Mouse (Mus musculus): ENCODE measurements around the gene Selenom. TPM values are rescaled to one million over a fixed set of nuclear protein-coding genes. Genes with fewer than 3 reads are reported as not detected.

Selenom gene
- total and polyA plus RNA-seq, 3 experiments = 4.1 to 33.0 (median 7.1) TPM

DNA sequence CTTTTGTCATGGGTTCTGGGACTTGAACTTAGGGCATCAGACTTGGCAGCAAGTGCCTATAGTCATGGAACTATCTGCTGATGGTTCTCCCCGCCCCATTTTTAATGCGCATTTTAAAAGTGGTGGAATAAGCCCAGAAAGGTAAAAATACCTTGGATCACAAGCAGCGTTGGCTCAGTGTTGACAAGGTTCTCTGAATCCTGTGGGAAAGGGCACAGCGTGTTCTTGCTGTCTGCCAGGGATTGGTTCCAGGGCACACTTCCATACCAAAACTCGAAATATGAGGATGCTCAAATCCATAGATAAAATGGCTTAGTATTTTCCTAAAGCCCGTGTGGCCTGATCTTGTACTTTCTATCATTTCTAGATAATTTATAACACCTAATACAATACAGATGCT is 1.2 kb upstream of the Selenom start:
- Histone ChIP-seq H3K9me3 (replicated peaks; ENCODE audit: low read length) (no peaks in the 10 kb centered on the region), H3K9ac (ENCODE audit: insufficient read depth, low read depth) (no peak overlapping the region), H3K27me3 (replicated peaks) (peaks cover 18% of the 10 kb centered on the region), H3K36me3 (replicated peaks in 1 of 2; ENCODE audit: control insufficient read depth in 1 of 2, insufficient read depth in 1 of 2, low read length in 1 of 2) (no peaks in the 10 kb centered on the region), H3K4me1 (ENCODE audit: control insufficient read depth in 1 of 2, insufficient read depth in 2 of 2) (peaks cover 0 to 6% of the 10 kb centered on the region in 2 experiments; a peak in 1 of 4 replicates), H3K27ac (ENCODE audit: insufficient read depth, low read depth) (no peak overlapping the region), H3K4me2 (ENCODE audit: insufficient read depth, low read depth, poor library complexity, severe bottlenecking) (no peak overlapping the region), H3K79me2 (replicated peaks; ENCODE audit: control insufficient read depth, extremely low read depth, insufficient read depth, poor library complexity, severe bottlenecking) (no peaks in the 10 kb centered on the region), H3K4me3 (replicated peaks in 1 of 3; ENCODE audit: low read depth in 2 of 3, low read length in 2 of 3, poor library complexity in 1 of 3) (no peak overlapping the region)
- dilution Hi-C loops (cut with MboI; ENCODE audit: extremely low pct_ligation_motif_present, extremely low pct_unique_long_range_greater_than_20kb, low sequenced_read_pairs) = no loop called here
- DNase-seq (ENCODE audit: extremely low read depth) = no peak
- in situ Hi-C loops (cut with MboI; ENCODE audit: low pct_ligation_motif_present, low pct_unique_long_range_greater_than_20kb, low sequenced_read_pairs) = no loop called here
- no peak for TF ChIP-seq ETS1 (conservative IDR thresholded peaks at IDR 0.05; ENCODE audit: low read depth, low read length)
- no peak for TF ChIP-seq UBTF (IDR thresholded peaks at IDR 0.05; ENCODE audit: low read depth, low read length)
- no peak for TF ChIP-seq POLR2A (IDR thresholded peaks at IDR 0.05; ENCODE audit: low read depth, low read length)
- no peak for TF ChIP-seq USF2 (conservative IDR thresholded peaks at IDR 0.05; ENCODE audit: low read depth, low read length)
- TF ChIP-seq GABPA (IDR thresholded peaks at IDR 0.05; ENCODE audit: insufficient replicate concordance, low read depth, low read length) = no peak
- no peak for TF ChIP-seq BHLHE40 (IDR thresholded peaks at IDR 0.05; ENCODE audit: low read depth, low read length)
- no peak for TF ChIP-seq NRF1 (IDR thresholded peaks at IDR 0.05; ENCODE audit: low read depth, low read length)
- no peak for TF ChIP-seq ZKSCAN1 (IDR thresholded peaks at IDR 0.05; ENCODE audit: borderline replicate concordance, low read depth, low read length)
- TF ChIP-seq ZMIZ1 (IDR thresholded peaks at IDR 0.05; ENCODE audit: low read depth, low read length) = no peak
- TF ChIP-seq RCOR1 (conservative IDR thresholded peaks at IDR 0.05; ENCODE audit: low read depth, low read length) = no peak
- no peak for TF ChIP-seq SIN3A (IDR thresholded peaks at IDR 0.05; ENCODE audit: low read length)
- no peak for TF ChIP-seq TCF12 (IDR thresholded peaks at IDR 0.05; ENCODE audit: low read depth, low read length)
- TF ChIP-seq ZC3H11A (IDR thresholded peaks at IDR 0.05; ENCODE audit: low read depth, low read length) = no peak
- TF ChIP-seq JUND (conservative IDR thresholded peaks at IDR 0.05; ENCODE audit: low read depth, low read length) = no peak
- TF ChIP-seq SMC3 (IDR thresholded peaks at IDR 0.05; ENCODE audit: low read depth, low read length) = no peak
- TF ChIP-seq CHD1 (IDR thresholded peaks at IDR 0.05; ENCODE audit: low read depth, low read length) = no peak
- TF ChIP-seq HCFC1 (IDR thresholded peaks at IDR 0.05; ENCODE audit: low read depth, low read length) = no peak

DNA sequence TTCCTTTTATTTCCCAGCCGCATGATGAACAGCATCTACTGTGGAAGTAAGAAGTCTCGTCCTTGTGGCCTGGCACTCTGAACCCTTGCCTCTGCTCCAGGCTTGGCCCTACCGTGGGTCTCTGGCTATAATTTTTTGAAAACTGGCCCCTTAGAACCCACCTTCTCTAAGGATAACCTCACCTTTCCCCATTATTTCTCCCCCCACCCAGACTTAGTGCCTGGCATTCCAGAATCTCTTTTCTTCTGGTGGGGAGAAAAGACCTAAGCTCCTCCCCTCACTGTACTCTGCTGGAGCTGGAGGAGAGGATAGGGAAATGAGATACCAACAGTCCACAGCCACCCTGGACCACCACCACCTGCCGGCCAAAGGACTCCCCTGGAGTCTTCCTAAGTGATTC is 732 bp downstream of the Selenom start:
- no peak for DNase-seq (ENCODE audit: extremely low read depth)
- H3K4me3 ChIP-seq (replicated peaks in 1 of 3; ENCODE audit: low read depth in 2 of 3, low read length in 2 of 3, poor library complexity in 1 of 3) = peak overlapping the region; percentile 45 to 77 (median 69)

More for the DNA sequence above, 732 bp downstream of the Selenom start:
- H3K9me3 ChIP-seq (replicated peaks; ENCODE audit: low read length) = no peaks in the 10 kb centered on the region
- no peaks in the 10 kb centered on the region for H3K36me3 ChIP-seq (replicated peaks in 1 of 2; ENCODE audit: control insufficient read depth in 1 of 2, insufficient read depth in 1 of 2, low read length in 1 of 2)
- no peak overlapping the region for H3K27ac ChIP-seq (ENCODE audit: insufficient read depth, low read depth)
- no peaks in the 10 kb centered on the region for H3K79me2 ChIP-seq (replicated peaks; ENCODE audit: control insufficient read depth, extremely low read depth, insufficient read depth, poor library complexity, severe bottlenecking)
- H3K4me1 ChIP-seq (ENCODE audit: control insufficient read depth in 1 of 2, insufficient read depth in 2 of 2) = peaks cover 0 to 6% of the 10 kb centered on the region in 2 experiments; a peak in 1 of 4 replicates
- peak overlapping the region; percentile 76 for H3K4me2 ChIP-seq (ENCODE audit: insufficient read depth, low read depth, poor library complexity, severe bottlenecking)
- no peak for TF ChIP-seq USF1 (IDR thresholded peaks at IDR 0.05; ENCODE audit: low read depth, low read length)
- TF ChIP-seq MYC (IDR thresholded peaks at IDR 0.05; ENCODE audit: low read depth, low read length) = no peak
- TF ChIP-seq ZKSCAN1 (IDR thresholded peaks at IDR 0.05; ENCODE audit: borderline replicate concordance, low read depth, low read length) = no peak
- TF ChIP-seq CHD1 (IDR thresholded peaks at IDR 0.05; ENCODE audit: low read depth, low read length) = no peak
- no peak for TF ChIP-seq NELFE (IDR thresholded peaks at IDR 0.05; ENCODE audit: low read depth, low read length)
- TF ChIP-seq MAX (IDR thresholded peaks at IDR 0.05; ENCODE audit: low read length) = no peak
- TF ChIP-seq ELF1 (IDR thresholded peaks at IDR 0.05; ENCODE audit: low read depth, low read length) = no peak
- no peak for TF ChIP-seq CHD2 (IDR thresholded peaks at IDR 0.05; ENCODE audit: low read length)
- TF ChIP-seq JUN (IDR thresholded peaks at IDR 0.05; ENCODE audit: insufficient read depth, low read depth, low read length) = no peak
- TF ChIP-seq SMC3 (IDR thresholded peaks at IDR 0.05; ENCODE audit: low read depth, low read length) = no peak
- peaks cover 6% of the 10 kb centered on the region for H3K27me3 ChIP-seq (replicated peaks)
- peak overlapping the region; percentile 54; the same call in 1 of the 2 replicates for H3K9ac ChIP-seq (ENCODE audit: insufficient read depth, low read depth)
- dilution Hi-C loops (cut with MboI; ENCODE audit: extremely low pct_ligation_motif_present, extremely low pct_unique_long_range_greater_than_20kb, low sequenced_read_pairs) (no loop called here), in situ Hi-C loops (cut with MboI; ENCODE audit: low pct_ligation_motif_present, low pct_unique_long_range_greater_than_20kb, low sequenced_read_pairs) (no loop called here)

Measured in CH12.LX (cell line).